Mouse (Mus musculus) ES-Bruce4 (cell line): ENCODE measurements around the gene Ryr3.

ENCODE experiments used
- CTCF ChIP-seq: IDR thresholded peaks from one replicate; pipeline ENCODE4 v1.8.1; 2011; ENCODE audit warnings: low read depth, low read length
- POLR2A ChIP-seq: IDR thresholded peaks from one replicate; pipeline ENCODE4 v1.8.1; 2011; ENCODE audit warnings: low read length; ENCODE audit not compliant: insufficient read depth

DNA sequence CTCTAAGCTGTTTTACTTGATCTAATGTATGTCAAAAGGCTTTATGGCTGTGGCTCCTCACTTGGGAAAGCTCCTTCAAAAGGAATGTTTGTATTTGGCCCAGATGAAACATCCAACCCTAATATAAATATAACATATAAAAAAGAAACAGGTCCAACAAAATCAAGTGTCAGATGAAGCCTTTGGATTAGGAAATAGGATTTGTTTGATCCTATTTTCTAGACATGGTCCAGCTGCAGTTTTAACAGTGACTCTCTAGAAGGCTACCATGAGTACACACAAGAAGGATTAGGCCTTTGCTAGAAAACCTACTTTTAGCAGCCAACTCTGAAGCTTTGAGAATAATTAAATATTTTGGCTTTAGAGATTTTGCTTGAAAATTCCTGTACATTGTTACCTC lies 38.8 kb downstream of the Ryr3 start:
- no peak for TF ChIP-seq CTCF
- no peak for TF ChIP-seq POLR2A
